Mouse (Mus musculus) heart, embryonic 14.5 days (tissue): Measurements from ENCODE around the gene Cabp4. TPM values are rescaled to one million over a fixed set of nuclear protein-coding genes. Genes with fewer than 3 reads are reported as not detected.

Source experiments
- ATAC-seq: fragments of 200-750 bp; cut with Nextera tagmentation; 2 replicates; pipeline ENCODE4 v1.8.0; 2017; ENCODE audit warnings: low read depth, moderate TSS enrichment; ENCODE audit not compliant: insufficient number of reproducible peaks, insufficient read depth, low FRiP score
- H3K27ac ChIP-seq, 2 experiments: fragments of 200-500 bp in 1 of 2; fragments of 300-500 bp in 1 of 2; sonication (generic) in 1 of 2; replicated peaks in 1 of 2; 2 replicates each; pipeline ENCODE4 v1.5.1; 2012 to 2014; ENCODE audit warnings: low read depth in 2 of 2, low read length in 2 of 2, control low read depth in 1 of 2, mild to moderate bottlenecking in 1 of 2, mixed read lengths in 1 of 2; ENCODE audit not compliant: control insufficient read depth in 1 of 2, insufficient read depth in 1 of 2
- H3K27me3 ChIP-seq: fragments of 300-500 bp; sonication (generic); 2 replicates; pipeline ENCODE4 v1.6.1; 2014; ENCODE audit warnings: mild to moderate bottlenecking, low read length, control low read depth; ENCODE audit not compliant: control insufficient read depth, insufficient read depth
- H3K36me3 ChIP-seq: fragments of 300-500 bp; sonication (generic); 2 replicates; pipeline ENCODE4 v1.6.1; 2014; ENCODE audit warnings: mild to moderate bottlenecking, control low read depth, low read length, mixed read lengths; ENCODE audit not compliant: control insufficient read depth, insufficient read depth
- H3K4me1 ChIP-seq, 2 experiments: fragments of 200-500 bp in 1 of 2; fragments of 300-500 bp in 1 of 2; sonication (generic) in 1 of 2; 2 replicates each; pipeline ENCODE4 v1.6.1; 2012 to 2014; ENCODE audit warnings: low read length in 2 of 2, control low read depth in 1 of 2, mixed read lengths in 1 of 2; ENCODE audit not compliant: control insufficient read depth in 2 of 2, insufficient read depth in 2 of 2
- H3K4me2 ChIP-seq: fragments of 300-500 bp; sonication (generic); 2 replicates; pipeline ENCODE4 v1.6.1; 2014; ENCODE audit warnings: mild to moderate bottlenecking, low read length
- H3K4me3 ChIP-seq, 2 experiments: fragments of 200-500 bp in 1 of 2; fragments of 300-500 bp in 1 of 2; sonication (generic) in 1 of 2; 2 replicates each; pipeline ENCODE4 v1.5.1; 2012 to 2014; ENCODE audit warnings: low read length in 2 of 2, mild to moderate bottlenecking in 2 of 2, control low read depth in 1 of 2, low read depth in 1 of 2, moderate library complexity in 1 of 2; ENCODE audit not compliant: control insufficient read depth in 1 of 2, insufficient read depth in 1 of 2
- H3K9ac ChIP-seq: fragments of 300-500 bp; sonication (generic); 2 replicates; pipeline ENCODE4 v1.6.1; 2014; ENCODE audit warnings: mild to moderate bottlenecking, low read length
- H3K9me3 ChIP-seq: fragments of 300-500 bp; sonication (generic); 2 replicates; pipeline ENCODE4 v1.6.1; 2016; ENCODE audit warnings: low read length, control low read depth; ENCODE audit not compliant: control insufficient read depth
- WGBS: fragments of 180-500 bp; shearing (Covaris S2); extraction: QIAGEN DNeasy Blood & Tissue Kit; methylation state at CpG from one replicate; pipeline ENCODE4 v1.1.7; 2014; 5-methylcytosine and 5-hydroxymethylcytosine counted together
- polyA plus RNA-seq: library from polyadenylated mRNA; unstranded; fragments of >200 nt; fragmentation: Nextera tagmentation; extraction: Ambion mirVana; gene quantifications from 2 replicates; pipeline ENCODE4 v1.2.1, GENCODE M21; 2014

The Cabp4 gene
- polyA plus RNA-seq, 1 experiment from 2014 or later, result not detected

- 94% methylated on average over 26 of the region's 26 CpGs for WGBS
- no peaks in the 10 kb centered on the region for H3K27me3 ChIP-seq
- H3K36me3 ChIP-seq, result peaks cover 89% of the 10 kb centered on the region
- H3K27ac ChIP-seq, result 0 out of 4 replicates have a peak overlapping the region, but pooled peaks of 1 of the 2 experiments have one; percentile 69
- H3K9me3 ChIP-seq, result no peaks in the 10 kb centered on the region
- no peak overlapping the region for H3K4me2 ChIP-seq
- peaks cover 7 to 16% of the 10 kb centered on the region in 2 experiments; a peak in 3 of 4 replicates for H3K4me1 ChIP-seq
- no peak overlapping the region for H3K9ac ChIP-seq
- ATAC-seq, result no peak
- no peak overlapping the region for H3K4me3 ChIP-seq
These were observed 31.5 kb downstream of the Cabp4 start for GRCm38 (mm10) chr19:4112063-4112960.

GRCm38 (mm10) chr19:4108535-4108934 is 35.3 kb downstream of the Cabp4 start:
- H3K27ac ChIP-seq, result no peak overlapping the region
- H3K27me3 ChIP-seq, result no peaks in the 10 kb centered on the region
- peaks cover 73% of the 10 kb centered on the region for H3K36me3 ChIP-seq
- peaks cover 5 to 7% of the 10 kb centered on the region in 2 experiments; a peak in 3 of 4 replicates for H3K4me1 ChIP-seq
- no peak overlapping the region for H3K4me3 ChIP-seq
- ATAC-seq, result no peak
- no peak overlapping the region for H3K4me2 ChIP-seq
- no peaks in the 10 kb centered on the region for H3K9me3 ChIP-seq
- 82% methylated on average over 9 of the region's 9 CpGs for WGBS
- no peak overlapping the region for H3K9ac ChIP-seq

GRCm38 (mm10) chr19:4106654-4107053 is 37.2 kb downstream of the Cabp4 start:
- no peak overlapping the region for H3K4me2 ChIP-seq
- ATAC-seq, result no peak
- no peak overlapping the region for H3K9ac ChIP-seq
- H3K27me3 ChIP-seq, result peaks cover 11% of the 10 kb centered on the region; the same call in 1 of the 2 replicates
- H3K4me1 ChIP-seq, result no peaks in the 10 kb centered on the region
- no peak overlapping the region for H3K4me3 ChIP-seq
- peaks cover 54% of the 10 kb centered on the region for H3K36me3 ChIP-seq
- H3K27ac ChIP-seq, result no peak overlapping the region
- no peaks in the 10 kb centered on the region for H3K9me3 ChIP-seq
- WGBS, result 90% methylated on average over 14 of the region's 14 CpGs

GRCm38 (mm10) chr19:4104675-4105194 is 39.1 kb downstream of the Cabp4 start:
- Histone ChIP-seq H3K4me1 (peaks cover 6 to 16% of the 10 kb centered on the region in 2 experiments; a peak in 3 of 4 replicates), H3K27me3 (peaks cover 20% of the 10 kb centered on the region; the same call in 1 of the 2 replicates), H3K4me3 (no peak overlapping the region), H3K27ac (no peak overlapping the region), H3K36me3 (peaks cover 43% of the 10 kb centered on the region), H3K4me2 (no peak overlapping the region), H3K9ac (no peak overlapping the region), H3K9me3 (no peaks in the 10 kb centered on the region)
- 87% methylated on average over 16 of the region's 16 CpGs for WGBS
- no peak for ATAC-seq

GRCm38 (mm10) chr19:4103792-4104191 is 40.0 kb downstream of the Cabp4 start:
- 49% methylated on average over 3 of the region's 3 CpGs for WGBS
- Histone ChIP-seq H3K36me3 (peaks cover 34% of the 10 kb centered on the region), H3K4me2 (no peak overlapping the region), H3K27me3 (peaks cover 20% of the 10 kb centered on the region; the same call in 1 of the 2 replicates), H3K27ac (no peak overlapping the region), H3K9me3 (no peaks in the 10 kb centered on the region), H3K4me3 (no peak overlapping the region), H3K9ac (no peak overlapping the region), H3K4me1 (peaks cover 13 to 24% of the 10 kb centered on the region in 2 experiments)
- ATAC-seq, result no peak

GRCm38 (mm10) chr19:4103294-4103693 is 40.5 kb downstream of the Cabp4 start:
- Histone ChIP-seq H3K4me2 (no peak overlapping the region), H3K36me3 (peaks cover 31% of the 10 kb centered on the region), H3K27me3 (peaks cover 20% of the 10 kb centered on the region; the same call in 1 of the 2 replicates), H3K4me3 (no peak overlapping the region), H3K9me3 (no peaks in the 10 kb centered on the region), H3K9ac (no peak overlapping the region), H3K27ac (no peak overlapping the region), H3K4me1 (peaks cover 13 to 24% of the 10 kb centered on the region in 2 experiments)
- ATAC-seq, result no peak
- WGBS, result 94% methylated on average over 18 of the region's 18 CpGs

GRCm38 (mm10) chr19:4102626-4103025 is 41.2 kb downstream of the Cabp4 start:
- no peak overlapping the region for H3K4me2 ChIP-seq
- H3K36me3 ChIP-seq, result peaks cover 26% of the 10 kb centered on the region
- peaks cover 20% of the 10 kb centered on the region; the same call in 1 of the 2 replicates for H3K27me3 ChIP-seq
- no peak for ATAC-seq
- H3K9me3 ChIP-seq, result no peaks in the 10 kb centered on the region
- no peak overlapping the region for H3K27ac ChIP-seq
- no peak overlapping the region for H3K9ac ChIP-seq
- WGBS, result 94% methylated on average over 12 of the region's 12 CpGs
- peaks cover 13 to 28% of the 10 kb centered on the region in 2 experiments for H3K4me1 ChIP-seq
- H3K4me3 ChIP-seq, result no peak overlapping the region
